Mouse (Mus musculus) cerebellum, adult 2 months (tissue): Measurements from ENCODE around the gene Mcf2l. TPM values are rescaled to one million over a fixed set of nuclear protein-coding genes. Genes with fewer than 3 reads are reported as not detected.

Source experiments
- DNase-seq, 2 experiments: peaks; one replicate each; pipeline ENCODE4 v3.0.0; 2021
- H3K27ac ChIP-seq: fragments of 200-500 bp; 2 replicates; pipeline ENCODE4 v1.5.1; 2012; ENCODE audit warnings: low read length, control low read depth, inconsistent platforms; ENCODE audit not compliant: insufficient read depth
- H3K27me3 ChIP-seq: fragments of 200-500 bp; 2 replicates; pipeline ENCODE4 v1.6.1; 2012; ENCODE audit warnings: inconsistent platforms, mild to moderate bottlenecking, low read length, moderate library complexity; ENCODE audit not compliant: control insufficient read depth, insufficient read depth
- H3K4me1 ChIP-seq: fragments of 200-500 bp; 2 replicates; pipeline ENCODE4 v1.6.1; 2011; ENCODE audit warnings: low read length; ENCODE audit not compliant: control insufficient read depth, insufficient read depth
- H3K4me3 ChIP-seq: fragments of 200-500 bp; replicated peaks from 2 replicates; pipeline ENCODE3; 2011; ENCODE audit warnings: mild to moderate bottlenecking, low read depth, low read length, control low read depth; ENCODE audit not compliant: insufficient read depth
- CTCF ChIP-seq: fragments of 200-500 bp; IDR thresholded peaks from 2 replicates; pipeline ENCODE4 v1.5.1; 2011; ENCODE audit warnings: low read depth, mild to moderate bottlenecking, control low read depth, low read length, moderate library complexity, borderline replicate concordance; ENCODE audit not compliant: insufficient read depth
- POLR2A ChIP-seq: fragments of 200-500 bp; IDR thresholded peaks from 2 replicates; pipeline ENCODE4 v1.6.1; 2011; ENCODE audit warnings: low read length, control low read depth, borderline replicate concordance; ENCODE audit not compliant: insufficient read depth
- WGBS: fragments of 180-500 bp; shearing (Covaris S2); methylation state at CpG from one replicate; pipeline ENCODE4 v1.1.7; 2018; 5-methylcytosine and 5-hydroxymethylcytosine counted together
- polyA plus RNA-seq: library from polyadenylated mRNA; depleted of rRNA; stranded (reverse); fragments of >200 nt; gene quantifications from 2 replicates; pipeline ENCODE4 v1.2.3, GENCODE M21; 2012

The Mcf2l gene
- polyA plus RNA-seq, 1 experiment: 158 TPM

DNA sequence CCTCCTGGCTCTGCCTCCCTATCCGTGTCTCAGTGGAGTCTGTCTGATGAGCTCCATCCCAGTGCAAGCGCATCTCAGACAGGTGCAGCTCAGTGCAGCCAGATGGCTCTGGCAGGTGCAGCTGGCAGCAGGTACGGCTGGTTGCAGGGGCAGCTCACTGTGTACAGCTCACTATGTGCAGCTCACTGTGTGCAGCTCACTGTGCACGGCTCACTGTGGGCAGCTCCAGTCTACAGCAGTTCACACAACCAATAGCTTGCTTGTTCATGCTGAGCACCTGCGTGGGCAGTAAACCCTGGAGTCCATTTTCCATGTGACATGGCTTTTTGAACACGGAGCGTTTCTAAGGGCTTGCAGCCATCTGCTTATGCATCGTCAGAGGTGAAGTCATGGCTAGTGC is 54.4 kb downstream of the Mcf2l start:
- Histone ChIP-seq H3K27me3 (no peaks in the 10 kb centered on the region), H3K27ac (peak overlapping the region; percentile 74), H3K4me3 (no peak overlapping the region), H3K4me1 (peaks cover 72% of the 10 kb centered on the region)
- 8% methylated on average over 8 of the region's 8 CpGs for WGBS
- DNase-seq: peak; percentile 72 to 75
- TF ChIP-seq CTCF: no peak
- TF ChIP-seq POLR2A: 0 out of 2 replicates have a peak, but pooled peaks have one; percentile 26

DNA sequence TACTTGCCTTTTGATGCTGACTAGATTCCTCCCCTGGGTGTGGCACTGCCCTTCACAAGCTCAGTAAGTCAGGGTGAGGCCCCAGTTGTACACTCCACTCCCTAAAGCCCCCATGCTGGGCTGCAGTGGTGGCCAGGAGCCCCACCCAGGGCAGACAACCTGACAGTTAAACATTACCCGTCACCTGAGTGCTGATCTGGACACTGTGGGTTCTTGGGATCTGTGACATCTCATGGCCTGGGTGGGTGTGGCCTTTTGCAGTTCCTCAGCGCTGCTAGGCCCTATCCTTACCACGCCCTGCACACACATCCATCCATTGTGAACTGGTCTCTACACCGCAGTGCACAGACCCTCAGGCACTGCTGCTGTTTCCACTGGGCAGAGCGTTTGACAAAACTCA is 55.3 kb downstream of the Mcf2l start:
- DNase-seq: no peak
- peaks cover 75% of the 10 kb centered on the region for H3K4me1 ChIP-seq
- TF ChIP-seq POLR2A (no peak), CTCF (no peak)
- WGBS: 86% methylated on average over 5 of the region's 5 CpGs
- no peak overlapping the region for H3K4me3 ChIP-seq
- H3K27me3 ChIP-seq: no peaks in the 10 kb centered on the region
- 0 out of 2 replicates have a peak overlapping the region, but pooled peaks have one; percentile 37 for H3K27ac ChIP-seq

DNA sequence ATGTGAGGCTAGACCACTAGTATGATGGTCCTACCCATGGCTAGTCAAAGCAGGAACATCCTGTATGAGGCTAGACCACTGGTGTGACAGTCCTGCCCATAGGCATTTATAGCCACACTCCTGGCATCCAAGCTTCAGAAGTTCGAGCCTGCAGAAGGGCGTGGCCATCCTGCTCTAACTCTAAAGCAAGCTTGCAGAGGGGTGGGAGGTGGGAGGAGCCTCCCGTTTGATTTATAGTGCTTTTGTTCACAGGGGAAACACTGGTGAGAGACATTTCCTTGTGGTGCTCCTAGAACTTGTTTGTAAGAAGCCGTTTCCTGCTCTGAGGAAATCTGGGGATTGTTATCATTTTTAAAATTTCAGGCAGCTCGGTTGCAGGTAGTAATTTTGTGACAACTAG is 56.7 kb downstream of the Mcf2l start:
- no peak for TF ChIP-seq POLR2A
- no peak for TF ChIP-seq CTCF
- Histone ChIP-seq H3K4me3 (no peak overlapping the region), H3K27me3 (no peaks in the 10 kb centered on the region), H3K27ac (no peak overlapping the region), H3K4me1 (peaks cover 73% of the 10 kb centered on the region)
- WGBS: 65% methylated on average over 5 of the region's 5 CpGs
- no peak for DNase-seq

DNA sequence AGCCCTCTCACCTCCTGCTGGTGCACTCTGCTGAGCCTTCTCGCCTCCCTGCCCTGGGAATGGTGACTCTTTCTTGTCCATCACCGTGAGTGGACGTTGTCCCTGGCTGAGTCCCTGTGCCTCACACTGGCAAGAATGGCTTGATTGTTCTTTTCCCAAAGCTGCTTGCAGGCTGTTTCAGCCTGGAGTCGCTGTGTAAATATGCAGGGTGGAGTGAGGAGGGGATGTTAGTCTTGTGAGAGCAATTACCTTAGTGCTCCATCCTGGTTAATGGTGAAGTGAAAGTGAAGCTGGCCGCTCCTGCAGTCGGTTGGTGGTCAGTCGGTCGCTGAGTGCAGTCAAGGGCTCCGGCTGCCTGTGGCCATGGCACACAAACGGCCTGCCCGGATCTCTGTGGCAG is 57.8 kb downstream of the Mcf2l start:
- Histone ChIP-seq H3K4me3 (no peak overlapping the region), H3K27ac (peak overlapping the region; percentile 18; the same call in 1 of the 2 replicates), H3K27me3 (no peaks in the 10 kb centered on the region), H3K4me1 (peaks cover 65% of the 10 kb centered on the region)
- DNase-seq: no peak
- TF ChIP-seq CTCF (no peak), POLR2A (no peak)
- WGBS: 30% methylated on average over 11 of the region's 11 CpGs

DNA sequence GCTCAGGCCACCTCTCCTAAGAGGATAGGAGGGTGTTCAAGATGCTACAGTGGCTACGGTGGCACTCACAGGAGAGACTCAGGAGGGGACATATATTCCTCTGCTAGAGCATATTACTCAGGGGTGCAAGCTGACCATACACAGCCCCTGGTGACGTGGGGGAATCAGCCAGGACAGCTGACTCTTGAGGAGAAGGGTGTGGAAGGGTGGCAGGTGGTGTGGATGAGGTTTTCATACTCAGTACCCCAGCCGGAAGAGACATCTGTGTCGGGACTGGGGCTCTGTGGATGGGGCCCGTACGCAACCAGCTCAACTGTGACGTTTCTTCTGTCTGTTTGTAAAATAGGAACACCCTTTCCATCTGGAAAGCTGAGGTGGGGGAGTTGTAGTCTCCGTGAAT is 58.9 kb downstream of the Mcf2l start:
- DNase-seq: no peak
- WGBS: 58% methylated on average over 8 of the region's 8 CpGs
- Histone ChIP-seq H3K4me1 (peaks cover 59% of the 10 kb centered on the region), H3K27me3 (no peaks in the 10 kb centered on the region), H3K4me3 (no peak overlapping the region), H3K27ac (no peak overlapping the region; the same call in 1 of the 2 replicates)
- TF ChIP-seq POLR2A (no peak), CTCF (no peak)

DNA sequence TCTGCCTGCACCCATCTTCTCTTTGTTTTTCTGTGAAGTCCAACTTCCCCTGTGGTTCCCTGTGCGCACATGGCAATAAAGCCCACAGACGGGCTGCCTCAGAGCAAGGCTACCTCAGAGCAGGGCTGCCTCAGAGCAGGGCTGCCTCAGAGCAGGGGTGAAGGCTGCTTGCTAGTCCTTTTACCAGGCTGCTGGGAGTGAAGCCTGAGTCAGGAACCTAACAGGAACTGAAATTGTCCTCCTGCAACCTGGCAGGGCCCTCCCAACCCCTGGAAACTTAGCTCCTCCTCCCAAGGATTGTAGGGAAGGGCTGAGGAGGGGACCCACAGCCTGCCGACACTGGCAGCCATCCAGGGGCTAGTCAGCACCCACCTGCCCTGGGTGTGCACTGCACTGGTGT is 60.2 kb downstream of the Mcf2l start:
- no peak for DNase-seq
- Histone ChIP-seq H3K27ac (no peak overlapping the region), H3K4me1 (peaks cover 49% of the 10 kb centered on the region), H3K4me3 (no peak overlapping the region), H3K27me3 (no peaks in the 10 kb centered on the region)
- WGBS: 48% methylated on average over 3 of the region's 3 CpGs
- TF ChIP-seq CTCF (no peak), POLR2A (no peak)

DNA sequence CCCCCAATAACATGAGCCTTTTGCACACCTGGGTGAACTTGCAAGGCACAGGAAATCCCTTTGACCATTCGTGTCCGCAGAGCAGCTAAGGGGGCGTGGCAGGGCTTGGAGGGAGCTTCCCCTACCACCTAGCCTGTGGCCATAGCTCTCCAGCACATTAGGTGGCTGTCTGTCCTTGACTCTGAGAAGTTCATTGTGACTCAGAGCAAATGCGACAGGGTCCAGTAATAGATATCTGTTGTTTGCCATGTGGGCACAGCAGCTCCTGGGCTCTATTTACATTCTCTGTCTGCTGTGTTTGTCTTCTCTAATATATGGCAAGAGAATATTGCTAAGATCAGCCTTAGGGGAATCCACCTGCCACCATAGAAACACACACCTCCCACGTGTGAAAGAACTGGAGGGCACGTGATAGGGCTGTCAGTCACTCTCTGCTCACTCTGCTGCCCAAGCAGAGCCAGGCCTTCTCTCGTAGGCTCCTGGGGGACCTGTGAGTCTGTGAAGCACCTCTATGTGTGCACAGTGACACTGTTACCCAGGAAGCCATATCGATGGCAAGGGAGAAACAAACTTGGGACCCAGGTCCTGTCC is 60.9 kb downstream of the Mcf2l start:
- Histone ChIP-seq H3K4me1 (peaks cover 47% of the 10 kb centered on the region), H3K27ac (no peak overlapping the region), H3K27me3 (no peaks in the 10 kb centered on the region), H3K4me3 (no peak overlapping the region)
- no peak for DNase-seq
- TF ChIP-seq POLR2A: no peak
- TF ChIP-seq CTCF: no peak
- WGBS: 64% methylated on average over 8 of the region's 8 CpGs

DNA sequence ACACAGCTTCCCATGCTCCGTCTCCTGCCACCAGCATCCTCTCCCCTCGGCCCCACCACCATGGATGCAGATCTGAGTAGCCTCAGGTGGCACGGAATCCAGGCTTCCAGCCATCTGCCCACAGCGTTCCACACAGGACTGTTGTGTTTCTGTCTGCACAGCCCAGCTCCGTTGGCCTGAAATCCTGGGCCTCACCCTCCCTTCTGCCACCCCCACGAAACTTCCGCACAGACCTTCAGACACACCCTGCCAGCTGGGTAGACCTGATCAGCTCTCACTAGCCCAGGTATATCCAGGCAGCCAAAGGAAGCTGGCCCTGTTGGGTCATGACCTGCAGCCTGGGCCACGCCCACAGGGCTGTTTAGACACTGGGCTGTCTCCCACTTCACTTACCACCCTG is 66.9 kb downstream of the Mcf2l start:
- peaks cover 41% of the 10 kb centered on the region for H3K4me1 ChIP-seq
- no peak overlapping the region for H3K4me3 ChIP-seq
- peak; percentile 60 for DNase-seq
- H3K27me3 ChIP-seq: no peaks in the 10 kb centered on the region
- TF ChIP-seq POLR2A: no peak
- 0 out of 2 replicates have a peak overlapping the region, but pooled peaks have one; percentile 1 for H3K27ac ChIP-seq
- WGBS: 15% methylated on average over 8 of the region's 8 CpGs
